ENCODE assay signal across 18 mouse cellular contexts in genomic region chr8:71505326-71505725, GRCm38 (mm10). TPM values are rescaled to one million over a fixed set of nuclear protein-coding genes. Genes with fewer than 3 reads are reported as not detected.
DNase-seq lines count a peak whose midpoint lies in the region; ATAC-seq and TF ChIP-seq lines count a peak whose summit lies in the region.
"Had no signal": no experiment of that assay in that cellular context is flagged by ENCODE, and none has a peak within 500 bp of the region (broad histone marks: within the 10 kb centered on the region; RNA-seq: fewer than 3 reads in every experiment).

No protein-coding gene starts in this region.

- H3K36me3 ChIP-seq in heart, embryonic 12.5 days = no peaks in the 10 kb centered on the region; the same call in 1 of the 2 replicates
- H3K36me3 ChIP-seq: embryonic facial prominence, embryonic 13.5 days; embryonic facial prominence, embryonic 15.5 days; forebrain, embryonic 10.5 days; forebrain, embryonic 12.5 days had no signal

- H3K4me2 ChIP-seq in heart, embryonic 12.5 days = no peak overlapping the region
- H3K4me2 ChIP-seq: embryonic facial prominence, embryonic 13.5 days; embryonic facial prominence, embryonic 15.5 days; forebrain, embryonic 12.5 days had no signal

- CTCF ChIA-PET in Patski (lab: Charles Lee) = interaction anchor here (1.1 to 1.6 kb wide), 3 partner anchors 9 to 26 kb away, joined by 3 to 4 read pairs (median 3); no protein-coding TSS in a partner anchor

- H3K4me1 ChIP-seq in heart, embryonic 12.5 days (replicated peaks) = peaks cover 13% of the 10 kb centered on the region; the same call in 1 of the 2 replicates

- H3K27me3 ChIP-seq in Patski = peaks cover 12% of the 10 kb centered on the region
- peaks cover 49% of the 10 kb centered on the region for H3K27me3 ChIP-seq in heart, embryonic 12.5 days (replicated peaks)

- in situ Hi-C loops in Patski (cut with MboI; ENCODE audit: low pct_unique_long_range_greater_than_20kb) = no loop called here

- no peak overlapping the region for H3K27ac ChIP-seq in heart, embryonic 12.5 days (ENCODE audit: poor library complexity, severe bottlenecking)
- H3K27ac ChIP-seq: embryonic facial prominence, embryonic 13.5 days; embryonic facial prominence, embryonic 15.5 days; forebrain, embryonic 10.5 days; forebrain, embryonic 12.5 days had no signal

- no peak overlapping the region for H3K9ac ChIP-seq in heart, embryonic 12.5 days
- H3K9ac ChIP-seq: embryonic facial prominence, embryonic 13.5 days; embryonic facial prominence, embryonic 15.5 days; forebrain, embryonic 12.5 days had no signal

- no peaks in the 10 kb centered on the region for H3K9me3 ChIP-seq in heart, embryonic 12.5 days (replicated peaks)
- H3K9me3 ChIP-seq: embryonic facial prominence, embryonic 13.5 days; embryonic facial prominence, embryonic 15.5 days; forebrain, embryonic 10.5 days; forebrain, embryonic 12.5 days had no signal

- DNase-seq in 3134 (ENCODE audit: extremely low read depth, insufficient read length, low spot score) (peak; percentile 71), 3T3-L1 (ENCODE audit: low read depth, low spot score) (peak; percentile 84), Patski (ENCODE audit: low read depth, low spot score) (no peak)
- DNase-seq in Muller cell, postnatal 12 days (ENCODE audit: inconsistent ontology term) = peak; percentile 65
- no peak for DNase-seq in right cerebral cortex, adult 2 months (ENCODE audit: low spot score in 2 of 2)
- DNase-seq: B cell, adult 2 months; embryo, embryonic 11 days had no signal

- 92% methylated on average over 4 of the region's 4 CpGs for whole genome bisulfite sequencing in heart, embryonic 12.5 days

- no peak for TF ChIP-seq CTCF in Patski (IDR thresholded peaks at IDR 0.05)

- peak; percentile 56 for ATAC-seq in Patski
- ATAC-seq in CD4-positive, CD25-positive, alpha-beta regulatory T cell, adult 4 months = no peak
- no peak for ATAC-seq in heart, embryonic 12.5 days (ENCODE audit: insufficient number of reproducible peaks, low FRiP score)
- ATAC-seq: activated CD4-positive, CD25-positive, alpha-beta regulatory T cell, adult 4 months; forebrain, embryonic 14.5 days; forebrain, embryonic 16.5 days had no signal

- no peak overlapping the region for H3K4me3 ChIP-seq in heart, embryonic 12.5 days
- H3K4me3 ChIP-seq: embryonic facial prominence, embryonic 13.5 days; embryonic facial prominence, embryonic 15.5 days; erythroblast, embryonic 14.5 days; forebrain, embryonic 10.5 days; forebrain, embryonic 12.5 days had no signal

- POLR2A ChIA-PET in Patski (lab: Charles Lee) = interaction anchor here (1.3 kb wide), 1 partner anchor 17 kb away, joined by 4 read pairs; the partner anchor contains the start of gene Gtpbp3

RNA-seq across cellular contexts. Expression of gene Plvap, which starts 6.2 kb away (rescaled TPM):
- polyA plus RNA-seq in Patski (2021) = 0.21 TPM
- not detected for polyA plus RNA-seq in CD4-positive, CD25-positive, alpha-beta regulatory T cell, adult 4 months (2017; shearing (Covaris generic))
- polyA plus RNA-seq in heart, embryonic 12.5 days (2016; fragmentation: Nextera tagmentation; extraction: Ambion mirVana) = 184 and 202 TPM in 2 replicates
- polyA plus RNA-seq: activated CD4-positive, CD25-positive, alpha-beta regulatory T cell, adult 4 months had no signal

RNA-seq across cellular contexts. Expression of gene Gtpbp3, which starts 17.4 kb away (rescaled TPM):
- polyA plus RNA-seq in Patski (2021) = 44.1 TPM
- polyA plus RNA-seq in CD4-positive, CD25-positive, alpha-beta regulatory T cell, adult 4 months (2017; shearing (Covaris generic)) = 1 to 10 TPM; 2.9 to 3.1 TPM
- polyA plus RNA-seq in heart, embryonic 12.5 days (2016; fragmentation: Nextera tagmentation; extraction: Ambion mirVana) = 11.6 and 12.8 TPM in 2 replicates

RNA-seq across cellular contexts. Expression of gene Ano8, which starts 19.6 kb away (rescaled TPM):
- 38.2 TPM for polyA plus RNA-seq in Patski (2021)
- polyA plus RNA-seq in CD4-positive, CD25-positive, alpha-beta regulatory T cell, adult 4 months (2017; shearing (Covaris generic)) = under 1 TPM in 1 of 2 experiments, not detected in 1; 0.20 TPM
- polyA plus RNA-seq in heart, embryonic 12.5 days (2016; fragmentation: Nextera tagmentation; extraction: Ambion mirVana) = 2.7 and 3.8 TPM in 2 replicates

RNA-seq across cellular contexts. Expression of gene Ccdc194, which starts 20.2 kb away (rescaled TPM):
- 0.08 TPM for polyA plus RNA-seq in Patski (2021)
- polyA plus RNA-seq in CD4-positive, CD25-positive, alpha-beta regulatory T cell, adult 4 months (2017; shearing (Covaris generic)) = not detected
- 0.83 and 1.4 TPM in 2 replicates for polyA plus RNA-seq in heart, embryonic 12.5 days (2016; fragmentation: Nextera tagmentation; extraction: Ambion mirVana)
- polyA plus RNA-seq: activated CD4-positive, CD25-positive, alpha-beta regulatory T cell, adult 4 months; erythroblast, embryonic 14.5 days; forebrain, embryonic 10.5 days; forebrain, embryonic 16.5 days; frontal cortex, adult 2 months had no signal

RNA-seq across cellular contexts. Expression of gene Bst2, which starts 31.9 kb away (rescaled TPM):
- 141 TPM for polyA plus RNA-seq in Patski (2021)
- 100 to 1,000 TPM in 1 of 2 experiments, 10 to 100 TPM in 1; 75.3 to 150 TPM for polyA plus RNA-seq in CD4-positive, CD25-positive, alpha-beta regulatory T cell, adult 4 months (2017; shearing (Covaris generic))
- 25.6 and 28.8 TPM in 2 replicates for polyA plus RNA-seq in heart, embryonic 12.5 days (2016; fragmentation: Nextera tagmentation; extraction: Ambion mirVana)

Comparison
In these comparisons a context has a peak if more than half of its experiments do, and no peak if none do; other contexts are left out.
1. DNase-seq: peak in 3134 (single experiment), 3T3-L1 (single experiment) and Muller cell, postnatal 12 days (single experiment); none in Patski (single experiment) and right cerebral cortex, adult 2 months (0 of 2).
2. RNA of gene Plvap, which starts 6.2 kb away (polyA plus RNA-seq): 184 to 202 TPM in heart, embryonic 12.5 days; 0.21 TPM in Patski (single experiment) and not detected in CD4-positive, CD25-positive, alpha-beta regulatory T cell, adult 4 months; every median in the first group is over 100 times any median in the second.